Mouse (Mus musculus) forebrain, postnatal 0 days (tissue): ENCODE data around the gene Fgf11. TPM values are rescaled to one million over a fixed set of nuclear protein-coding genes. Genes with fewer than 3 reads are reported as not detected.
A peak's percentile ranks its signal among the peaks of the same experiment; 100 is the strongest.

Source experiments
- ATAC-seq: fragments of 200-750 bp; cut with Nextera tagmentation; 2 replicates; pipeline ENCODE4 v1.8.0; 2017; ENCODE audit warnings: mild to moderate bottlenecking, moderate library complexity
- DNase-seq: peaks from one replicate; pipeline ENCODE4 v3.0.0-alpha.2; 2015
- H3K27ac ChIP-seq: fragments of 300-500 bp; sonication (generic); 2 replicates; pipeline ENCODE4 v1.5.1; 2014; ENCODE audit warnings: low read depth, mild to moderate bottlenecking, antibody characterized with exemption, low read length, moderate library complexity, mixed read lengths
- H3K27me3 ChIP-seq: fragments of 300-500 bp; sonication (generic); 2 replicates; pipeline ENCODE4 v1.6.1; 2014; ENCODE audit warnings: mild to moderate bottlenecking, low read length, mixed read lengths; ENCODE audit not compliant: insufficient read depth
- H3K36me3 ChIP-seq: fragments of 300-500 bp; sonication (generic); 2 replicates; pipeline ENCODE4 v1.6.1; 2014; ENCODE audit warnings: mild to moderate bottlenecking, moderate library complexity; ENCODE audit not compliant: insufficient read depth
- H3K4me1 ChIP-seq: fragments of 300-500 bp; sonication (generic); 2 replicates; pipeline ENCODE4 v1.6.1; 2014; ENCODE audit warnings: antibody characterized with exemption; ENCODE audit not compliant: insufficient read depth
- H3K4me2 ChIP-seq: fragments of 300-500 bp; sonication (generic); 2 replicates; pipeline ENCODE4 v1.6.1; 2014; ENCODE audit warnings: low read depth, mild to moderate bottlenecking, moderate library complexity
- H3K4me3 ChIP-seq: fragments of 300-500 bp; sonication (generic); 2 replicates; pipeline ENCODE4 v1.5.1; 2014; ENCODE audit warnings: low read depth, low read length, mixed read lengths
- H3K9ac ChIP-seq: fragments of 300-500 bp; sonication (generic); 2 replicates; pipeline ENCODE4 v1.6.1; 2014; ENCODE audit warnings: mild to moderate bottlenecking
- H3K9me3 ChIP-seq: fragments of 300-500 bp; sonication (generic); 2 replicates; pipeline ENCODE4 v1.6.1; 2016; ENCODE audit warnings: low read length
- CTCF ChIP-seq: sonication (generic); IDR thresholded peaks from 2 replicates; pipeline ENCODE4 v1.5.1; 2016; ENCODE audit warnings: antibody characterized with exemption, control low read depth, low read depth
- WGBS: fragments of 180-500 bp; shearing (Covaris S2); extraction: QIAGEN DNeasy Blood & Tissue Kit; methylation state at CpG from one replicate; pipeline ENCODE4 v1.1.7; 2014; 5-methylcytosine and 5-hydroxymethylcytosine counted together
- polyA plus RNA-seq: library from polyadenylated mRNA; unstranded; fragments of >200 nt; fragmentation: Nextera tagmentation; extraction: Ambion mirVana; gene quantifications from 2 replicates; pipeline ENCODE4 v1.2.1, GENCODE M21; 2015
- total RNA-seq: library from RNA; depleted of rRNA; stranded (reverse); fragments of >200 nt; gene quantifications from 2 replicates; pipeline ENCODE4 v1.2.3, GENCODE M21; 2014; rRNA removed

Gene Fgf11
- total RNA-seq (10.1 and 15.9 TPM in 2 replicates), polyA plus RNA-seq (1.6 and 3.1 TPM in 2 replicates)

DNA sequence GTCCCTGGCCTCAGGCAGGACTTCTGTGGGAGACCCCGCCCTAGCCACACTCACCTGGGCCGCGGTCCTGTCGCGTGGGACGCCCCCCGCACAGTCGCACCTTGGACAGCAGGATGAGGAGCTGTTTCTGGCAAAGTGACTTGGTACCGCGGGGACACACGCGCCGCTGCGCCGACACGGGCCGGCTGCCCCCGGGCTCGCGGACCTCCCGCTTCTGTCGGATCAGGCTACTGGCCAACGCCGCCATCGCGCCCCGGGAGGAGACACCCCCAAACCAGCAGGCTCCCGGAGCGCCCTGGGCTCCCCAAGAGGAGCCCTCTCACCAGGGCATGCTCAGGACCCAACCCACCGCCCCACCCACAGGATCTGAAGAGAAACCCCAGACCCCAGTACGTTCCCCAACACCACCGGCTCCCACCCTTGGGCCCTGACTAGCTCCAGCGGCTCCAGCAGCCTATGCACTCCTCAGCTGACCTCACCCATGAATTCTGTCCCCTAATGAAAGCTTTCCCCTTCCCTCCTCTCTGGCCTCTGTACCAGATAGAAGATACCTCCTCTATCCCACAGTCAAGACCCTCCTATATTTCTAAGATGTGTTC lies at the start of gene Fgf11:
Fgf11 (minus strand) TSS at position 479 of the 599 bp plus-strand sequence.
- Histone ChIP-seq H3K9ac (peak within 1 kb of the TSS; percentile 83), H3K4me2 (peak within 1 kb of the TSS; percentile 97), H3K27ac (peak within 1 kb of the TSS; percentile 96), H3K27me3 (peaks cover 21% of the 10 kb centered on the region), H3K9me3 (no peaks in the 10 kb centered on the region), H3K36me3 (peaks cover 7% of the 10 kb centered on the region; the same call in 1 of the 2 replicates), H3K4me3 (peak within 1 kb of the TSS; percentile 48), H3K4me1 (peaks cover 21% of the 10 kb centered on the region; the same call in 1 of the 2 replicates)
- ATAC-seq (no peak), DNase-seq (no peak)
- TF ChIP-seq CTCF: no peak
- 2% methylated on average over 33 of the region's 33 CpGs for WGBS

DNA sequence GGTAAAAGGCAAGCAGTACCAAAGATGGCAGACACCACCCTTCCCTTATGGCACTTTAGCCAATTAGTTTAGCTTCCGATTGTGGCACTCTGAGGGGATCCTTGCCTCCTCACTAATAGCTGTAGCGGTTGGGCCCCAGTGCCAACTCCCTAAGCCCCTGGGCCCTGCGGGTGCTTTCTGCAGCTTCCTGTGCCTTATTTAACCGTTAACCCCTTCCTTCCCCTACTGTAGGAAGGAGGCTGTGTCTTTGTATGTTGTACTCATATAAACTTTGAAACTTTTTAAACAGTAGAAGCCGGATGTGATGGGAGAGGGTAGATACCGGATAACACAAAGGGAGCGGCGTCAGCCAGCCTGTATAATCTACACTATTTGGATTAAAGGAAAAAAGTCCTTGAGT lies 49.1 kb upstream of the Fgf11 start:
- Histone ChIP-seq H3K4me2 (no peak overlapping the region), H3K27me3 (no peaks in the 10 kb centered on the region), H3K4me1 (peaks cover 9% of the 10 kb centered on the region), H3K36me3 (peaks cover 42% of the 10 kb centered on the region), H3K27ac (no peak overlapping the region), H3K4me3 (no peak overlapping the region), H3K9ac (no peak overlapping the region), H3K9me3 (no peaks in the 10 kb centered on the region)
- TF ChIP-seq CTCF: no peak
- ATAC-seq (no peak), DNase-seq (no peak)
- WGBS: 70% methylated on average over 8 of the region's 8 CpGs

DNA sequence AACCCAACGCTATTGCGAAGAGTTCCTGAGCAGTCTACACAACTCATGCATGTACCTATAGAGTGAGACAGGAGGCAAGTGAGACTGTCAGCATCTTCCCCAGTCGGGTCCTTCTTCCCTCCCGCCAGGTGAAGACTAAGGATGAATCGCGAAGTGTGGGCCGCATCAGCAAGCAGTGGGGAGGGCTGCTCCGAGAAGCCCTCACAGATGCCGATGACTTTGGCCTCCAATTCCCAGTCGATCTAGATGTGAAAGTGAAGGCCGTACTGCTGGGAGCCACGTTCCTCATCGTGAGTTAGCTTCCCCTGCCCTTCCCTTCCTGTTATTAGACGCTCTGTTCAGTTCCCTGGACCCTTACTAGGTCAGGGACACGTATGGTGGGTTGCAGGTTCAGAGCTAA lies 48.2 kb upstream of the Fgf11 start:
- Histone ChIP-seq H3K4me2 (no peak overlapping the region), H3K9me3 (no peaks in the 10 kb centered on the region), H3K4me3 (no peak overlapping the region), H3K4me1 (peaks cover 11% of the 10 kb centered on the region), H3K27ac (no peak overlapping the region), H3K9ac (no peak overlapping the region), H3K27me3 (no peaks in the 10 kb centered on the region), H3K36me3 (peaks cover 42% of the 10 kb centered on the region)
- TF ChIP-seq CTCF: no peak
- DNase-seq (no peak), ATAC-seq (no peak)
- 92% methylated on average over 15 of the region's 15 CpGs for WGBS

DNA sequence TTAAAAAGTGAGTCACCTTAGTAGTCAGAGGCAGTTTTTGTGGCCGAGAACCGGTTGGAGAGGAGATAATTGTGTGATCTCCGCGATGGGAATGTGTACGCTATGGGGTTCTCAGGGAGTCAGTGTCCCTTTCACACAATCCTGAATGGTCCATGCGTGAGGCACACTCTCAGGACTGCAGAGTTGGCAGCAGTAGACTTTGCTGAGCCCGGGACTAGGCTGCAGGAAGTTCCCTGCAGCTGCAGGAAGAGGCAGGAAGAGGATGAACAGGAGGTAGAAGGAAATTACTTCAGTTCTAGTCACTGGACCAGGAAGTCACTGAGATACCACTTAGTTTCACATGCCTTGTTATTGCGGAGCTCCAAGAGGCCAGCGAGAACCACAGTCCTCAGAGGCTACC lies 47.5 kb upstream of the Fgf11 start:
- Histone ChIP-seq H3K9me3 (no peaks in the 10 kb centered on the region), H3K27ac (no peak overlapping the region), H3K27me3 (no peaks in the 10 kb centered on the region), H3K4me1 (peaks cover 11% of the 10 kb centered on the region), H3K4me2 (no peak overlapping the region), H3K4me3 (no peak overlapping the region), H3K9ac (no peak overlapping the region), H3K36me3 (peaks cover 42% of the 10 kb centered on the region)
- TF ChIP-seq CTCF: no peak
- 88% methylated on average over 9 of the region's 9 CpGs for WGBS
- DNase-seq (no peak), ATAC-seq (no peak)

DNA sequence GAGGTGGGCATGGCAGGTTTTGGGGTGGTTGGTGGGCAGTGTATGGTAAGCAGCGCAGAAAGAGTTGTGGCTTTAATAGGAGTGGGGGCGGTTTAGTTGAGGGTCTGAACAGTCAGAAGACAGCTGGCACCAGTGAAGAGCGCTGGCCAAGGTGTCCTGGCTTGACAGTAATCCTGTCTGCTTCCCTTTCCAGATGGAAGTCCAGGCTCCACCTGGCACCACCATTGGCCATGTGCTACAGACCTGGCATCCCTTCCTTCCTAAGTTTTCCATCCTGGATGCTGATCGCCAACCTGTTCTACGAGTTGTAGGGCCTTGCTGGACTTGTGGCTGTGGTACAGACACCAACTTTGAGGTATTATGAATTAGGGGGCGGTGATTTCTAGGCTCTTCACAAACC lies 46.4 kb upstream of the Fgf11 start:
- H3K4me1 ChIP-seq: peaks cover 11% of the 10 kb centered on the region
- 96% methylated on average over 6 of the region's 6 CpGs for WGBS

DNA sequence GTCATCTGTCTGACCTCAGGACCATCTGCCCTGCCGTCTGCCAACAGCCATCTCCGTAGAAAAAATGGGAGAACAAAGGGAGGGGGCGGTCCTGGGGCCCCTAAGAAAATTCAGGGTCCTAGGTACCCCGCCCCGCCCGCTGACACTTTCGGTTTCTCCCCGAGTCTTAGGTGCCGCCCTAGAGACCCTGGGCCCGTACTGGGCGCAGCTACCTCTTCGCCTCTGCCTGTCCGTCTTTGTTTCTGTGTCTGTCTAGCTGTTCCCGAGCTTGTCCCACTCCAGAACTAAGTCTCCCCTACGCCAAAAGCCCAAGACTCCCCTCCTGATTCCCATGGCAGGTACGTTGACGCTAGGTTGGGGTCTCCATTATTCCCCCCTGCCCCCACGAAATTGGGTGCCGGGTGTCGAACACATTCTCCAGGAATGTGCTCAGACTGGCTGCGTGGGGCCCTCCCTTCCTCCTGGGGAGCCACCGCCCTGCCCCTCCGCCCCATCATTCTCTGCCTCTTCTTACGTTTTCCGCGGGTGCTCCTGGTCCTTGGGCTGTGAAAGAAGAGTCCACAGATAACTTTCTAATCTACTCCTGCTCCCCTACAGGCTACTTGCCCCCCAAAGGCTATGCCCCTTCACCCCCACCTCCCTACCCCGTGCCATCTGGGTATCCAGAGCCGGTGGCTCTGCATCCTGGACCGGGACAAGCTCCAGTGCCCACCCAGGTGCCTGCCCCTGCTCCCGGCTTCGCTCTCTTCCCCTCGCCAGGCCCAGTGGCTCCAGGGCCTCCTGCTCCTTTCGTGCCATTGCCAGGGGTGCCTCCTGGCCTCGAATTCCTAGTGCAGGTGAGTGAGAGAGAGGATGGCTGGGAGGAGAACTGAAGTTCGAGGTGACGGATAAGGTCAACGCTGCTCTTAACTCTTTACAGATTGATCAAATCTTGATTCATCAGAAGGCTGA lies 45.4 kb upstream of the Fgf11 start:
- 11% methylated on average over 37 of the region's 37 CpGs for WGBS
- DNase-seq: peak; percentile 64
- H3K4me2 ChIP-seq: peak overlapping the region; percentile 62

More for the DNA sequence above, 46.4 kb upstream of the Fgf11 start:
- peaks cover 42% of the 10 kb centered on the region for H3K36me3 ChIP-seq
- H3K9me3 ChIP-seq: no peaks in the 10 kb centered on the region
- no peak overlapping the region for H3K9ac ChIP-seq
- H3K4me3 ChIP-seq: 0 out of 2 replicates have a peak overlapping the region, but pooled peaks have one; percentile 74
- peak overlapping the region; percentile 62 for H3K4me2 ChIP-seq
- H3K27ac ChIP-seq: no peak overlapping the region
- H3K27me3 ChIP-seq: no peaks in the 10 kb centered on the region
- ATAC-seq (no peak), DNase-seq (no peak)
- TF ChIP-seq CTCF: no peak

More for the DNA sequence above, 45.4 kb upstream of the Fgf11 start:
- Histone ChIP-seq H3K9me3 (no peaks in the 10 kb centered on the region), H3K9ac (peak overlapping the region; percentile 96), H3K27me3 (no peaks in the 10 kb centered on the region), H3K4me1 (peaks cover 11% of the 10 kb centered on the region), H3K36me3 (peaks cover 38% of the 10 kb centered on the region), H3K27ac (peak overlapping the region; percentile 80), H3K4me3 (peak overlapping the region; percentile 74)
- no peak for TF ChIP-seq CTCF
- peak; percentile 40 for ATAC-seq
